Mouse (Mus musculus) bone marrow, adult 2 months (tissue): Measurements from ENCODE around the gene Mest.

Experiments
- CTCF ChIP-seq: fragments of 200-500 bp; IDR thresholded peaks from 2 replicates; pipeline ENCODE4 v1.5.1; 2011; ENCODE audit warnings: low read length, control low read depth; ENCODE audit not compliant: control insufficient read depth, insufficient read depth
- POLR2A ChIP-seq: fragments of 200-500 bp; IDR thresholded peaks from 2 replicates; pipeline ENCODE4 v1.6.1; 2011; ENCODE audit warnings: low read depth, mild to moderate bottlenecking, control low read depth, low read length, borderline replicate concordance; ENCODE audit not compliant: control insufficient read depth

- TF ChIP-seq CTCF: no peak
- no peak for TF ChIP-seq POLR2A
These were observed 21.5 kb downstream of the Mest start for GRCm38 (mm10) chr6:30744846-30745245.
